Mouse (Mus musculus): ENCODE measurements around the gene Zdhhc16.

DNA sequence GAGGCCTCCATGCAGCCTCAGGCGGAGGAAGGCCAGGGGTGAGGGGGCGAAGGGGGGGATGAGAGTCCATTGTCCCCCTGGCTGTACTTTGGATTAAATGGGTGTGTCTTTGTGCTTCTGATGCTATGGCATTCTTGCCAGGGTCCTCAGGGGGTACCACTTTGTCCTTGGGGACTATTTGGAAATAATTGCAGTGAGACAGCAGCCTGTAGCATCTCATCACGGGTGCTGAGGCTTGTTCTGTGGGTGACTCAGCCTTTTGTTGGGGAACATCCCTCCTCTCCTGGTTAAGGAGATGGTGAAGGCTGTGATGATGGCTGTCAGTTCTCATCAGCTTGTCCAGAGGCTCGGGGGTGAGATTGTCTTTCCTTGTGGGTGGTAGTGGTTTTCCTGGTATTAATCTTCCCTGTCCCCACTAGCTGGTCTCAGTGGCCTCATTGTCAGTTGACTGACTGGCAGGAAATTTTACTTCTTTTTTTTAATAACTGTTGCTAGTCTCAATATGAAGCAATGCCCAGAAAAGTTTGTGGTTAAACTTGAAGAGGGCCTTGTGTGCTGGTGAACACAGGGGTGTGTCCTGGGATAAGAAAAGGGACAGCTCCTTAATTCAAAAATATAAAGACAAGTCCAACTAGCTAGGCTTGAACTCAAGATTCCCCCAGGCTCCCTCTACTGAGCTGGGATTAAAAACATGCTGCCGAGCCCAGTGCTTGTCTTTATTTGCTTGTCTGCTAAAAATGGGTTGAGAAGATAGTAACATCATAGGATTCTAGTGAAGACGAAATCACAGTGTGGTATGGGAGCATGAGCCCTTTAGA lies 19.3 kb upstream of the Zdhhc16 start:
- TF ChIP-seq CHD2 (IDR thresholded peaks at IDR 0.05; ENCODE audit: low read depth, low read length) = no peak
- TF ChIP-seq ZNF384 (IDR thresholded peaks at IDR 0.05; ENCODE audit: low read depth, low read length) = no peak
- TF ChIP-seq MAFK (IDR thresholded peaks at IDR 0.05; ENCODE audit: insufficient read depth, low read depth, low read length) = no peak
- no peak for TF ChIP-seq ZC3H11A (IDR thresholded peaks at IDR 0.05; ENCODE audit: borderline replicate concordance, low read depth, low read length)

All from ES-E14 (cell line).